Mouse (Mus musculus) cerebellum, adult 2 months (tissue): ENCODE data around the gene Cfap43.

Source experiments
- CTCF ChIP-seq: fragments of 200-500 bp; IDR thresholded peaks from 2 replicates; pipeline ENCODE4 v1.5.1; 2011; ENCODE audit warnings: low read depth, mild to moderate bottlenecking, control low read depth, low read length, moderate library complexity, borderline replicate concordance; ENCODE audit not compliant: insufficient read depth
- POLR2A ChIP-seq: fragments of 200-500 bp; IDR thresholded peaks from 2 replicates; pipeline ENCODE4 v1.6.1; 2011; ENCODE audit warnings: low read length, control low read depth, borderline replicate concordance; ENCODE audit not compliant: insufficient read depth

- no peak for TF ChIP-seq CTCF
- TF ChIP-seq POLR2A: no peak
These were observed 31.9 kb upstream of the Cfap43 start for GRCm38 (mm10) chr19:47950946-47951345.
